Mouse (Mus musculus) Muller cell, postnatal 12 days (primary cell): ENCODE data around the gene Mef2d.
A peak's percentile ranks its signal among the peaks of the same experiment; 100 is the strongest.

Source experiments
- DNase-seq: peaks from one replicate; pipeline ENCODE4 v3.0.0-alpha.2; 2015; ENCODE audit errors: inconsistent ontology term

The Mef2d gene

DNA sequence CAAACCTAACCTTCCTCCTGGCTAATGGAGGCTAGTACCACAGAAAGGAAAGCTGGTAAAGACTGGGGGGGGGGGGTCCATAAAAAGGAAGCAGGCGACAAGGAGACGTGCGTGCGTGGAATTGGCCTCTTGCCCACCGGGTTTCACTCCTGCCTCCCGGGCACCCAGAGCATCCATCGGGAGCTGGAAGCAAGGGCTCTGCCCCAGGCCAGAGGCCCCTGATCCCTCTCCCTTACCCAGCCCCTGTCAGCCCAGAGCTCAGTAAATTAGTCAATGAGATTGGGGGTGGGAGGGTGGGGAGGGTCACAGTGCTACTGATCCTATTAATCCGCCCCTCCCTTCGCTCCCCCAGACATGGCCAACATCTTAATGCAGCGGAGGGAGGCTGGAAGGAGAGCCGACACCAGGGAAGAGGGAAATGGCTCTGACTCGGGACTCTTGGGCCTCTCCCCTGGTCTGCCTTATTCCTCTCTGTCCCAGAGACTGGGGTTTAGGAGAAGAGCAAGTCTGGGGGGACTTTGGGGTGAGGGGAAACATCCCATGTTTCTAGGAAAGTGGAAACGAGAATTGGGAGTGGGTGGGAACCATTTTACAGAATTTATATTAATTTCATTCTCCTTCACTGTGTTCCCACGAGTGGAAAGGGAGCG is 65.4 kb downstream of the Mef2d start:
- no peak for DNase-seq

DNA sequence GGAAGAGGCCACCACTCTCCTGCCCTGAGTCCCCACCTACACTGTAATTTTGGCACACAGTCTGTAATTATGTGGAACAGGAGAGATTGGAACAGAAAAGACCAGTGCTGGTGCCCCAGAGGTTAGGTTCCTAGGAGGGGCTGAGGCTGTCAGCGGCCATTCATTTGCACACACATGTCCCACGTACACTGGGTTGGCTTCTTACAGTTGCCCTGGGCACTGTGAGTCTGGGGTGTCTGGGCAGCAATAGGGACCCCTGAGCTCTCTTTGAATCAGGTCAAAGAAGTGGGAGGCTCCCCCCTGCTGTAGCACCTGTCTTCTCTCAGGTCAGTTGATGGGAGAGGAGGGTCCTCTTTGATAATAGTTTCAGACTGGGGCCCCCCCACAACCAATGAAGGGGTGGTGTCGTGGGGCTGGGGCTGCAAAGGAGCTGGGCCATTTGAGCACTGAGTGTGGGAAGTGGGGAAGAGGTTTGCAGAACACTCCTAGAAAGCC is 66.1 kb downstream of the Mef2d start:
- DNase-seq, result peak; percentile 28

- peak; percentile 36 for DNase-seq
Observed at GRCm38 (mm10) chr3:88209306-88209705, 67.1 kb downstream of the Mef2d start.

DNA sequence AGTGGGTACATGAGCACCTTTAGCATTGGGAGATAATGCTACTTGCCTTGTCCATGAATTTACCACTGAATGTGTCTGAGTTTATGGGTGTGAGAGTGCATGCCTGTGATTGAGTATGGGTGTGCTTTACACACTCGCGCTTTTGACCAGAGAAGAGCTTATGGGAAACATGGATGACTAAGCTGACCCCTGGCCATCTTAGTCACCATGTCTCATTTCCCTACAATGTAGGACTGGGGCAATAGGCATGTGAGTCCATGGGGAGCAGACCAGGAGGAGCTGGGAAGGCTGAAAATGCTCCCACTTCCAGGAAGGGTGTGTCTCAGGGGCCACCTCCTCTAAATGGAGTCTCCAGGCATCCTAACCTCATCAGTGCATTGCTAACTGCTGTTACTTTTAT is 67.9 kb downstream of the Mef2d start:
- peak; percentile 61 for DNase-seq

DNA sequence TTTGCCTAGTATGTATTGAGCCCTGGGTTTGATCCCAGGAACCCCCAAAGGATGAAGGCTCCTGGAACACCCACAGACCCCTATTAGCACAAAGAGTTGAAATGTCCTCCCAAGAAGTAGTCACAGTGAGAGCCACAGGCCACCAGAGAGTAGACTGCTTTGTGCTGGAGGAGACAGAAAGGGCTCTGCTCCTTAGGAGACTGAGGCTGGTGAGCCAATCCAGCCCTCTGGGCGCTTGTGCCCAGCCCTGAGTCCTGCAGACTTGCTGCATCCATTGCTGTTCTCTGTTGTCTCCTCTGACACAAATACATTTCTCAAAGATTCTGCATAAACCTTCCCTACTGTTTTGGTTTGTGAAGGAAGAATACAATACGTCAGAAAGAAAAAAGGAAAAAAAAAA is 68.7 kb downstream of the Mef2d start:
- peak; percentile 7 for DNase-seq

GRCm38 (mm10) chr3:88212356-88212755 is 70.2 kb downstream of the Mef2d start:
- DNase-seq, result no peak

GRCm38 (mm10) chr3:88213019-88213418 is 70.8 kb downstream of the Mef2d start:
- peak; percentile 16 for DNase-seq

DNA sequence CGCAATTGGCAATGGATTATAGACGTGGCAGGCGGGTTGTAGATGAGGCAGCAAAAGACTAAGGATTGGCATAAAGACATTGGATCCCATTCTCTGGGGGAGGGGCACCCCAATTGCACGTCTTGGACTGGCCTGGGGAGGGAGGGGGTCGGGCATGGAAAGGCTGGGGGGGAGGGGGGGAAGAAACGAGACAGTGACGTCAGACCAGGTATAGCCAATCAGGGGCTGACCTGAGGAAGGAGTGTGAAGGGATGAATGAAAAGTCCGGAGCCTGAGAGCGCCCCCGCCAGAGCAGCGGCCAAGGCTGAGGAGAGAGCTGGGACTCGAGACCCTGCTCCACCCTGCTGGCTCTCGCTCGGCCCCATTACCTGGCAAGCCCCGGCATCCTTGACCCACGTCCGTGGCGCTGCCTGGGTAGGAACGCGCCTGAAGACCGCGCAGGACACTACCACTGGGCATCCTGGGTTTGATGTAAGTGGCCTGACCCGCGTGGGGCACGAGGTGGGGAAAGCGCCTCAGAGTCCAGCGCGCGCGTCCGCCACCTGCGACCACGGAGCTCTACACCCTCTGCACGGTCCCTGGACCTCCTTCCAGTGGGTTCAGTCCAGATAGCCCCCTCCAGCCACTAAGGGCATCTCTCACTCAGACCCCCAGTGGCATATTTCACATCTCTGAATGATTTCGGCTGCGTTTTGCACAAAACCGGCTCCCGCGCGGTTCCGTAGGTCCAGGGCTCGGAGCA is 72.2 kb downstream of the Mef2d start:
- DNase-seq, result peak; percentile 93

GRCm38 (mm10) chr3:88214971-88215552 is 72.9 kb downstream of the Mef2d start:
- DNase-seq, result peak; percentile 51

DNA sequence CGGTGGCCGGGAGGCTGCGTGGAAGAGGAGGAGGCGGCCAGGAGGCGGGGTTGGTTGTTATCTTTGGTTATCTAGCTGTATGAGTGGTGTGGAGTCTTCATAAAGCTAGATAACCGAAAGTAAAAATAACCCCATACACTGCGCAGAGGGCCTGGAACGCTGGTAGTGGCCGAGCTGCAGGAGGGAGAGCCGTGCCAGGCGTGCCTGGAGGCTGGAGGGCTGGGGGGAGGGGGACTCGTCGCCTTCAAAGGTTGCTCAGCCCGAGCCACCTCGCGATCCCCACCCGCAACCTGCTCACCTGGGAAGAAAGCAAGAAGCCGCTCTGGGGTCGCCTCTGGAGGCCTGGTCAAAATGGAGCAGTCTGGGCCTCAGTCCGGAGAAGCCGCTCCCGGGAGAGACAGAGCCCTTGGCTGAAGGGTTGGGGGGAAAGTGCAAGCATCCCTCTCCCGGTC is 73.4 kb downstream of the Mef2d start:
- no peak for DNase-seq

DNA sequence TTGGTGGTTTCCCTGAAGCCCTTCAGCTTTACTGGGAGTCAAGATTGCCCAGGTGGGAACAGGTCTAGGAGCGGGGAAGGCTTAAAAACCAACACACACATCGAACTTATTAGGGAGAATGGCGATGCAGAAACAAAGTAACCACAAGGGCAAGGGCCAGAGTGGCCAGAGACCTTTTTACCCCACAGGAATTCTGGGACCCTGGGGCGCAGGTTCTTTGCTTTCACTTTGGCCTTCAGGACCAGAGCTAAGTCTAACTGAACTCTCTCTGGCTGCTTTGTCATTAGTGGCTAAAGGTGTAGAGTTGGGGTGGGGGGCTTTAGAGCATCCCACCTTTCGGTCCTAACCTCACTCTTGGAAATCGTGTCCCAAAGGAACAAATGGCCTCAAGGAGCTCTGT is 73.9 kb downstream of the Mef2d start:
- peak; percentile 83 for DNase-seq

- no peak for DNase-seq
Observed at GRCm38 (mm10) chr3:88216534-88217326, 74.6 kb downstream of the Mef2d start.

DNA sequence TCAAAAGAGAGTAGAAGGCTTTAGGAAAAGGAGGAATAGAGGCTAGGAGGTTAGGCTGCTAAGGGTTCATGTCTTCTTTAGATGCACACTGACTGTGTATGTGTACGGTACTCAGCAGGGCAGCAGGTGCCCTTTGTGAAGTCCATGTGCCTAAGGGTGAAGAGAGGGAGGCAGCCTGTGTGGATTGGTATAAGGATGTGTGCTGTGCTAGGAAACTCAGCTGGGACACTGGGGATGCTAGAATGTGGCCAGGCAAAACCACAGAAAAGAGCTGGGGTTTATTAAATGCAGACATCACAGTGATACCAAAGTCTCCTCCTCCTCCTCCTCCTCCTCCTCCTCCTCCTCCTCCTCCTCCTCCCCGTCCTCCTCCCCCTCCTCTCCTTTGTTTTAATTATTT is 75.5 kb downstream of the Mef2d start:
- DNase-seq, result no peak

DNA sequence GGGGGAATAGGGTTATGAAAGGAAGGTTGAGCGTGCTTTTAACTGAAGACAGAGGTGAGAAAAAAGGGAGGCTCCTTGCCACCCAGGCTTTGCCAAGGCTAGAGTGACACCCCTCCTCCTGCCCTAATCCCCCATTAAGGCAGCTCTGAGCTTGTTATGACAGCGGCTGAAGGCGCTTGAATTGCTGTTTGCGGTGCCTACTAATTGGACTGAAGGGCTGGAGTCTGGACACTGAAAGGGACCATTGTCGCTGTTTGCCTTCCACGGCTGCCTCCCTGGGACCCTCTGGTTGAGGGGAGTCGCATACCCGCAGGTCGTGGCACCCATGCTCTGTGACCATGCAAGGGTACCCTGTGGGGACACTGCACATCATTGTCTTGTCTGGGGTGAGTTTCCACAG is 77.8 kb downstream of the Mef2d start:
- DNase-seq, result no peak

DNA sequence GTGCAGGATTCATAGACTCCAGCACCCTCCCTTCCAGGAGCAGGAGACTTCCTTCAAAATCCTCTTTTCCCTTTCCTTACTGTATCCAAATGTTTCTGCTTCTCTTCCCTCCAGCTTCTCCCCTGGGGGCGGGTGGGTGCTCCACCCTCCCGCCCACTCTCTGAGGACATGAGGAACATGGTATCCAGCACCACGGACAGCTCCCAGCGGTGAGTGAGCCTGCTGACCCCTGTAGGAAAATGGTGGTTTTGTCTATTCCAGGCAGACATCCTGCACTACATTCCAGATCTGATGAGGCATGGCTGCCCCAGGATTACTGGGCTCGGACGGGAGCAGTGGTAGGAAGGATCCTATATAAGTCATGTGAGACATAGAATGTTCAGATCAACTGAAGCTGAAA is 78.7 kb downstream of the Mef2d start:
- peak; percentile 92 for DNase-seq
